Mouse (Mus musculus): ENCODE results near the gene Rere. TPM values are rescaled to one million over a fixed set of nuclear protein-coding genes. Genes with fewer than 3 reads are reported as not detected.

Gene Rere
- polyA plus RNA-seq, 1 experiment from 2014 or later = 22.2 TPM

DNA sequence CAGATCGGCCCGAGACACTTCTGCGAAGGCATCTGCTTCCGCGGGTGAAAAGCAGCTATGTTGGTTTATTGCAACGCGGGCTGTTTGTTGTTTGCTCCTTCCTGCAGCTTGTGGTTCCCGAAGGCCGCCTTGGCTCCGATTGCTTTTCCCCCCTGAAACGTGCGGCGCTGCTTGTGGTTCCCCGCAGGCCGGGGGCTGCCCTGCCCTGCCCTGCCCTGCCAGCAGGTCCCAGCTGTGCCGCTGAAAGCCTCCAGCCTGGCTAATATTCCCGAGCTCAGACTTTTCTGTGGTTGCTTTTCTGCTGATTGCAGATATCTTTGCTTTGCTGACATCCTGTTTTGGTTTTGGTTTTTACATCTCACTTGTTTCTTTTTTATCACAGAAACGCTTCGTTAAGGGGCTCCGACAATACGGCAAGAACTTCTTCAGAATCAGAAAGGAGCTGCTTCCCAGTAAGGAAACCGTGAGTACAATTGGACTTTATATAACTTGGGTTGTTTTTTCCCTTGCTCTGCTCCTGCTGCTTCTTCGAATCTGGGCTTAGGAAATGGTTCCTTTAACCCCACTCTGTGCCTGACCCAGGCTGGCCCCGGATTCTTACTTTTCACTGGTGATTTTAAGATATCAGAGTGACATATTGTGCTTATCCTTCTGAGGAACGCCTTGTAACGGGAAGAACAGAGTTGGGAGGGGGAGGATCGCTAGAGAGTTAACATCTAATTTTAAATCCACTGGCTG is 288.6 kb downstream of the Rere start:
- WGBS = under 1% methylated on average over 27 of the region's 27 CpGs

DNA sequence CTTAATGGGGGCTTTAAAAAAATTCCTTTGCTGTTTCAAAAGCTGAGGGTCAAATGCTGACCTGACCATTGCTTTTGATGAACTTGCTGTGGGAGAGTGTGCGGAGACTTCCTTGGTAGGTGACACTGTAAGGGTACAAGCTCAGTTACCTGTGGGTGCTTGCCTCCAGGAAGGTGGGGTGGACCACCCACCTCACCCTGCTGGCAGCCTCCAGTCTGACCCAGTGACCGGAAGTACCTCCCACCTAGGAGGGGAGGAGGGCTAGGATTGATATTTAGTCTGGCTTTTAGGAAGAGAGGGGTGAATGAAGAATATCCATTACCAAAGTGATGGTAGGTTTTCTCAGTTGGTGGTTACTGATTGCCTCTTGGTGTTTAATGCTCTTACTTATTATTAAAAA is 289.3 kb downstream of the Rere start:
- Histone ChIP-seq H3K36me3 (ENCODE audit: control insufficient read depth, insufficient read depth, low read length) (no peaks in the 10 kb centered on the region), H3K4me2 (ENCODE audit: low read depth, low read length) (peak overlapping the region; percentile 89), H3K4me3 (ENCODE audit: low read length) (peak overlapping the region; percentile 70), H3K27me3 (replicated peaks; ENCODE audit: control insufficient read depth, insufficient read depth, low read length) (no peaks in the 10 kb centered on the region), H3K9ac (ENCODE audit: low read depth, low read length) (peak overlapping the region; percentile 55), H3K9me3 (ENCODE audit: control insufficient read depth, low read length) (no peaks in the 10 kb centered on the region), H3K27ac (ENCODE audit: low read length) (peak overlapping the region; percentile 59), H3K4me1 (ENCODE audit: control insufficient read depth, insufficient read depth, low read length) (peaks cover 34% of the 10 kb centered on the region)
- no peak for ATAC-seq
- 26% methylated on average over 2 of the region's 2 CpGs for WGBS

More for the DNA sequence above, 288.6 kb downstream of the Rere start:
- no peak for ATAC-seq
- H3K27me3 ChIP-seq (replicated peaks; ENCODE audit: control insufficient read depth, insufficient read depth, low read length) = no peaks in the 10 kb centered on the region
- peak overlapping the region; percentile 96 for H3K9ac ChIP-seq (ENCODE audit: low read depth, low read length)
- H3K27ac ChIP-seq (ENCODE audit: low read length) = peak overlapping the region; percentile 99
- H3K36me3 ChIP-seq (ENCODE audit: control insufficient read depth, insufficient read depth, low read length) = no peaks in the 10 kb centered on the region
- H3K9me3 ChIP-seq (ENCODE audit: control insufficient read depth, low read length) = no peaks in the 10 kb centered on the region
- H3K4me2 ChIP-seq (ENCODE audit: low read depth, low read length) = peak overlapping the region; percentile 89
- peak overlapping the region; percentile 70 for H3K4me3 ChIP-seq (ENCODE audit: low read length)
- H3K4me1 ChIP-seq (ENCODE audit: control insufficient read depth, insufficient read depth, low read length) = peaks cover 27% of the 10 kb centered on the region

DNA sequence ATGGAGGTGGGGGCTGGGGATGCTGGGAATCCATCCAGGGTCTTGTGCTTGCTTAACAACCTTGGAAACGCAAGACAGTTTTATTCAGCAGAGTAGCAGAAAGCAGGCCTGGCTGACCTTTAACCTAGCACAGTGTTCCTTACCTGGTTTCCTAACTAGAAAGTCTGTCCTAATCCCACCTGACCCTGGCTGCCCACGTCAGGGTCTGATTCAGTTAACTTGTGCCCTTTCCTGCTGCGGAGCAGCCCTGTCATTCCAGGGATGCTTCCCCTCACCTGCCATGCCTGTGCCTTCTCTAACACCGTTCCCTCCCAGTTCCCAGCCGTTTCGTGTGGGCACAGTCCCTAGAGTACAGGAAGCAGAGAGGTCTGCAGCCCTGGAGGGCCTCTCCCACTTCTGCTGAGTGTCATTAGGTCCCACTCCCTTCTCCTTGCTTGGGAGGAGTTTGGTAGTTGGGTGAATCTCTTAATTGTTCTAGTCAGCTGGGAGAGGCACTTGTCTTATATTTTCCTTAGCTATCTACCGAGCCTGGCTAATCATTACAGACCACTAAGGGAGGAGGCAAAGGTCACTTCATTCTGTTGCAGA is 290.8 kb downstream of the Rere start:
- Histone ChIP-seq H3K36me3 (ENCODE audit: control insufficient read depth, insufficient read depth, low read length) (no peaks in the 10 kb centered on the region), H3K4me2 (ENCODE audit: low read depth, low read length) (peak overlapping the region; percentile 49), H3K9me3 (ENCODE audit: control insufficient read depth, low read length) (no peaks in the 10 kb centered on the region), H3K4me1 (ENCODE audit: control insufficient read depth, insufficient read depth, low read length) (peaks cover 44% of the 10 kb centered on the region), H3K27me3 (replicated peaks; ENCODE audit: control insufficient read depth, insufficient read depth, low read length) (no peaks in the 10 kb centered on the region), H3K9ac (ENCODE audit: low read depth, low read length) (peak overlapping the region; percentile 45), H3K4me3 (ENCODE audit: low read length) (peak overlapping the region; percentile 22), H3K27ac (ENCODE audit: low read length) (peak overlapping the region; percentile 86)
- ATAC-seq = peak; percentile 73
- 29% methylated on average over 7 of the region's 7 CpGs for WGBS

DNA sequence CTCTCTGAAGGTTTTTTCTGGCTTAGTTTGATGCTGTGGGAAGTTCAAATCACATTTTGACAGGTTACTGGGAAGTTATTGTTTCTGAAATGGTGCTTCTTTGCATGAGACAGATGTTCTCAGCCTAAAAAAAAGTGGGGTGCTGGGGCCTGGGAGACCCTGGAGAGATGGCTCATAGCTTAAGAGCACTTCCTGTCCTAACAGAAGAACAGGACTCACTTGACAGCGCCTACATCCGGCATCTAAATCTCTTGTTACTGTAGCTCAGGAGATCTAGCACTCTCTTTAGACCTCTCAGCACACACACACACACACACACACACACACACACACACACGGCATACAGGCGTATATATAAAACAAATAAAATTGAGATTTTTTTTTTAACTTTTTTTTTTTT is 291.5 kb downstream of the Rere start:
- Histone ChIP-seq H3K9me3 (ENCODE audit: control insufficient read depth, low read length) (no peaks in the 10 kb centered on the region), H3K4me3 (ENCODE audit: low read length) (peak overlapping the region; percentile 22), H3K36me3 (ENCODE audit: control insufficient read depth, insufficient read depth, low read length) (no peaks in the 10 kb centered on the region), H3K27me3 (replicated peaks; ENCODE audit: control insufficient read depth, insufficient read depth, low read length) (no peaks in the 10 kb centered on the region), H3K4me2 (ENCODE audit: low read depth, low read length) (peak overlapping the region; percentile 49; the same call in 1 of the 2 replicates), H3K27ac (ENCODE audit: low read length) (peak overlapping the region; percentile 68), H3K4me1 (ENCODE audit: control insufficient read depth, insufficient read depth, low read length) (peaks cover 40% of the 10 kb centered on the region), H3K9ac (ENCODE audit: low read depth, low read length) (no peak overlapping the region)
- ATAC-seq = no peak
- WGBS = 65% methylated on average over 4 of the region's 4 CpGs

DNA sequence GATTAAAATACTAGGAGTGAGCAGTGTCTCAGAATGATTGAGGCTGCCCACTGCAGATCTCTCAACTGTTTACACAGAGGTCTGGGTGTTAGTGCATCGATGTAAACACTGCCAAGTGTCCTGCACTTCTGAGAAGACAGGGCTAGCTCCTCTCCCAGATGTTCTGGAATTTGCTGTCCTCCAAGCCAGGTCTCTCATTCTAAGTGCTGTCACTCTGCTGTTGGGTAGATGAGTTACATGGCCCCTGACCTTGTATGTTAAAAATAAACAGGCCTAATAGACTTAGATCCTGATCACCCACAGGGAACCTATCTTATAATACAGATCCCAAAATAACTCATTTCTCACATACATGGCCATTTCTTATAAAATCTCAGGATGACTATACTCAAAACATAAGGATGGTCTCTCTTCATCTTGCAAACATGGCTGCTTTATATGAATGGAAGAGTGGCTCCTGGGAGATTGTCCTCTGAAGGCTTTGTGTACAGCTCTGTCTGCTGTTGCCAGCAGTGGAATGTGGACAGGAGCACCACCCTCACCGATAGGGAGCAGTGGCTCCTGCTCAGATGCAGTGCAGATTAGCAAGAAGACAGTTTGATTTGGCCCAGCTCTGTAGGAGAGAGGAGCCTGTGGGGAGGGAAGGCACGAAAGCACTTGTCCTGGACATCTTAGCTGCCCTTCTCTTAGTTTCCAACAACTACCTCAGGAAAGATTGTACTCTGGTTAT is 294.1 kb downstream of the Rere start:
- 24% methylated on average over 3 of the region's 3 CpGs for WGBS
- no peaks in the 10 kb centered on the region for H3K9me3 ChIP-seq (ENCODE audit: control insufficient read depth, low read length)
- no peaks in the 10 kb centered on the region for H3K36me3 ChIP-seq (ENCODE audit: control insufficient read depth, insufficient read depth, low read length)
- no peak overlapping the region for H3K9ac ChIP-seq (ENCODE audit: low read depth, low read length)
- peak overlapping the region; percentile 6; the same call in 1 of the 2 replicates for H3K4me2 ChIP-seq (ENCODE audit: low read depth, low read length)
- no peak overlapping the region for H3K4me3 ChIP-seq (ENCODE audit: low read length)
- H3K27ac ChIP-seq (ENCODE audit: low read length) = peak overlapping the region; percentile 57
- no peak for ATAC-seq
- peaks cover 29% of the 10 kb centered on the region for H3K4me1 ChIP-seq (ENCODE audit: control insufficient read depth, insufficient read depth, low read length)
- H3K27me3 ChIP-seq (replicated peaks; ENCODE audit: control insufficient read depth, insufficient read depth, low read length) = no peaks in the 10 kb centered on the region

DNA sequence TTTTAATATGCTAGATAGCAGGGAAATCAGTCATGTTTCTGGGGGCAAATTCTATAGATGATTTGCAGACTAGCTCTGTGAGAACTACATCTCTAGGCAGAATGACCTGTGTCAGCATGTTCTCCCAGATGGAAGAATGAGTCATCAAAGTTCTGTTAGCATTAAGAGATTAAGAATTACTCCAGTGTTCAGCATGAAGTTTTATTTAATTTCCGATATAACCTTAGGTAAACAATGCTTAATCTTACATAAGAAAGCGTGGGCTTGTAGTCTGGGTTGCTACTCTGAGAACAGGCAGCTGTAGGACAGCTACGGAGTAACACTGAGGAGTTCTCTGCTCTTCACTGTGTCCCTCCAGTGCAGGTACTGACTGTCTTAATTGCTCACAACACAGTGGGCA is 294.9 kb downstream of the Rere start:
- Histone ChIP-seq H3K36me3 (ENCODE audit: control insufficient read depth, insufficient read depth, low read length) (no peaks in the 10 kb centered on the region), H3K9ac (ENCODE audit: low read depth, low read length) (no peak overlapping the region), H3K4me2 (ENCODE audit: low read depth, low read length) (no peak overlapping the region), H3K4me3 (ENCODE audit: low read length) (no peak overlapping the region), H3K27me3 (replicated peaks; ENCODE audit: control insufficient read depth, insufficient read depth, low read length) (no peaks in the 10 kb centered on the region), H3K27ac (ENCODE audit: low read length) (peak overlapping the region; percentile 57), H3K4me1 (ENCODE audit: control insufficient read depth, insufficient read depth, low read length) (peaks cover 34% of the 10 kb centered on the region), H3K9me3 (ENCODE audit: control insufficient read depth, low read length) (no peaks in the 10 kb centered on the region)
- 26% methylated on average over 3 of the region's 3 CpGs for WGBS
- no peak for ATAC-seq

DNA sequence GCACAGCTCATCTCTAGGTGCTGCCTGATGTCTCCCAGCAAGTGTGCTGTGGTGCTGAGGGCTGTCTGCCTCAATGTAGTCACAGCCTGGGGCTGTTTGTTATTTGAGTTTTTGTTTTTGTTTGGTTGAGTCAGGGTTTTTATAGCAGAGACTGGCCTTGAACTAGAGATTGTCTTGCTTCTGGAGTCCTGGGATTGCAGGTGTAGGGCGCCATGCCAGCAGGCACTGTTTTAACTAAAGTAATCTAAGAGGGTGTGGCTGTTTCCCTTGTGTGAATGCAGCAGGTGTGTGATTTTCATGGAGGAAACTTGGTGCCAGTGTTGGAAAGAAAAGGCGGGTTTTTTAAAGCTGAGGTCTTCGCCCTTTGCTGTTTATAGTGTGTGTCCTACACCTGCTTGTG is 296.6 kb downstream of the Rere start:
- H3K36me3 ChIP-seq (ENCODE audit: control insufficient read depth, insufficient read depth, low read length) = no peaks in the 10 kb centered on the region
- H3K9me3 ChIP-seq (ENCODE audit: control insufficient read depth, low read length) = no peaks in the 10 kb centered on the region
- H3K4me2 ChIP-seq (ENCODE audit: low read depth, low read length) = no peak overlapping the region
- WGBS = 83% methylated on average over 3 of the region's 3 CpGs
- H3K4me3 ChIP-seq (ENCODE audit: low read length) = no peak overlapping the region
- H3K4me1 ChIP-seq (ENCODE audit: control insufficient read depth, insufficient read depth, low read length) = peaks cover 40% of the 10 kb centered on the region
- no peak overlapping the region for H3K27ac ChIP-seq (ENCODE audit: low read length)
- no peaks in the 10 kb centered on the region for H3K27me3 ChIP-seq (replicated peaks; ENCODE audit: control insufficient read depth, insufficient read depth, low read length)
- ATAC-seq = no peak
- no peak overlapping the region for H3K9ac ChIP-seq (ENCODE audit: low read depth, low read length)

DNA sequence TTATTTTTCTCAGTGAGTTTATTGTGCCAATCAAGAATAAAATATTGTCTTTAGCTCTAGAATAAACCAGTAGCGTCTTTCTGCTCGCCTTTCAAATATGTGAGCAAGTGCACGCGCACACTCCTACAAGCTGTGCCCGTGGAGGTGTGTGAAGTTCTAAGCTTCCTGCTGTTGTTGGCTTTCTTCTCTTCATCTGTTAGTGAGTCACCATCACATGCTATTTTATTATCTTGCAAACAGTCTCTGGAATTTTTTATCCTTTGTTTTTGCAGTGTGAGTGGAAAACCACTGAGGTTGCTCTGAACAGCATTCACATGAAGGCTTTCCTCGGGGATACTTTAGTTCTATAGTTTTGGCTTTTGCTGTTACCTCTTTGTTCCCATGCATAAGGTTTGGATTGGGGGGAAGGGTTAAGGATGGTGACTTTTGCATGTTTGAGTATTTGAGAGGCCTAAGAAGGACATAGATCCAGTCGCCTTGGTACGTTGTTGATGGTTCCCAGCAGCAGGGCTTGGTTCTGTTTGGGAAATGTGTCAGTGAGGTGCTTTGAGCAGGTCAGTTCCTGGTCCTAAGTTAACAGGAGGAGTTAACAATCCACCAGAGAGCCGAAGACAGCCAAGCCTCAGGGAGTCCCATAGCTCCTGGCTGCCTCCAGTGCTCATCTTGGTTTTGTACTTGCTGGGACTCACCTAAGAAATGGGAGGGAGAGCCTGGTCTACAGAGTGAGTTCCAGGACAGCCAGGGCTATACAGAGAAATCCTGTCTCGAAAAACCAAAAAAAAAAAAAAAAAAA is 300.7 kb downstream of the Rere start:
- Histone ChIP-seq H3K27ac (ENCODE audit: low read length) (peak overlapping the region; percentile 88), H3K9ac (ENCODE audit: low read depth, low read length) (no peak overlapping the region), H3K4me3 (ENCODE audit: low read length) (no peak overlapping the region), H3K36me3 (ENCODE audit: control insufficient read depth, insufficient read depth, low read length) (no peaks in the 10 kb centered on the region), H3K9me3 (ENCODE audit: control insufficient read depth, low read length) (no peaks in the 10 kb centered on the region), H3K4me2 (ENCODE audit: low read depth, low read length) (0 out of 2 replicates have a peak overlapping the region, but pooled peaks have one; percentile 16), H3K27me3 (replicated peaks; ENCODE audit: control insufficient read depth, insufficient read depth, low read length) (no peaks in the 10 kb centered on the region), H3K4me1 (ENCODE audit: control insufficient read depth, insufficient read depth, low read length) (peaks cover 45% of the 10 kb centered on the region)
- 46% methylated on average over 10 of the region's 10 CpGs for WGBS
- peak; percentile 39; the same call in 1 of the 2 replicates for ATAC-seq

Measured in intestine, embryonic 16.5 days (tissue).